Mouse (Mus musculus) duodenum, adult 2 months (tissue): ENCODE data around the gene Olfr633. TPM values are rescaled to one million over a fixed set of nuclear protein-coding genes. Genes with fewer than 3 reads are reported as not detected.

Experiments used
- polyA plus RNA-seq: library from polyadenylated mRNA; depleted of rRNA; stranded (reverse); fragments of >200 nt; gene quantifications from 2 replicates; pipeline ENCODE4 v1.2.3, GENCODE M21; 2012; ENCODE audit warnings: low replicate concordance; rRNA removed

The Olfr633 gene
- polyA plus RNA-seq, result not detected in 2 replicates

DNA sequence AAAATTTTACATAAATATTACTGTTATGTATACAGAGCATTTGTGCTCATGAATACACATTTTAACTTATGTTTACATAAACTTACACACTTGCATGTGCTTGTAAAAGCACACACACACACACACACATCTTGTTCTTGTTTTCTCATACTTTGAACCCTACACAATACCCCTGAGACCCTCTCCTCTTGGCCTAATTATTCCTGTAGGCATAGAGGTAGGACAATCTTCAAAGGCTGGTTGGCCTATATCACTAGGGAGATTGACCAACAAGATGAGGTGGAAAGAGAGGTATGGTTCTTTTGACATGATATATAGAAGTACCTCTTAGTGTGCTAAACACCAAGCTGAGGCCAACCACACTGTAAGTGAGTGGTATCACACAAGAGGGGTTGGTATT lies at the start of gene Olfr633:
Olfr633 (plus strand) TSS at position 301 of the 400 bp plus-strand sequence.

GRCm38 (mm10) chr7:103903187-103903586 lies 41.0 kb upstream of the Olfr633 start, which contains the start of gene Olfr65:
Gene Olfr65, plus strand, starts transcription at chr7:103903487.

DNA sequence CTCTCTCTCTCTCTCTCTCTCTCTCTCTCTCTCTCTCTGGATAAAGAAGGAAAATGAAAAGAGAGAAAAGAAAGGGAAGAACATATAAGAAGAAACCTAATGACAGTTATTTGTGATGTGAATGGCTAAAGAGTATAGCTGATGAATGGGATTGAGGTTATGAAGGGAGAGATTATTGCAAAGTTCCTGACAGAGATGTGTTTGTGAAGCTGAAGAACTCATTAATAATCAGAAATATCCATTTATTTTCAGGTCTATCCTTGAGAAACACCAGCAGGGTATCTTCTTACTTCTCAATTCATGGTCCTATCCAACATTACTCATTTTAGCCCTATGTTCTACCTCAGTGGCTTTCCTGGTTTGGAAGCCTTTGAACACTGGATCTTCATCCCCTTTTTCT lies 15.7 kb upstream of the Olfr633 start, which contains the start of gene Olfr631:
Olfr631 (plus strand) TSS at position 301 of the 400 bp plus-strand sequence.

DNA sequence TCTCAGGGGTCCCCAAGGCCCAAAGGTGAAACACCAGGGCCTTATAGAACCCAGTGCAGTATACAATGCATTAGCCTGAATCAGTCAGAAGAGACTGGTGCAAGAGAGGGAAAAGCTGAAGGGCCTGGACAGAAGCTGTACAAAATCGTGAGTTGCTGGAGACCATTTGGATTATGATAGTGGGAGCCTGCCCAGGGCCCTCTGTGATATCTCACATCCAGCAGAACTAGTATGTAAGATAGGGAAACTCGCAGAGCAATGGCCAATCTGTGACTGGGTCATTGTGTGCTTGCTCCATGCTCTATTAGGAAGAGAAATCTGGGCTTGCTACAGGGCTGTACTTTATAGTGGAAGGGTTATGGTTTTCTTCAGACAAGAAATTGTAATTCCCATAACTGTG lies 10.0 kb upstream of the Olfr633 start, which contains the start of gene Olfr632:
Olfr632 (plus strand) TSS at position 84 of the 400 bp plus-strand sequence.

GRCm38 (mm10) chr7:103970852-103971251 lies 26.6 kb downstream of the Olfr633 start, which contains the start of gene Olfr635:
Gene Olfr635, plus strand, starts transcription at chr7:103971152.

DNA sequence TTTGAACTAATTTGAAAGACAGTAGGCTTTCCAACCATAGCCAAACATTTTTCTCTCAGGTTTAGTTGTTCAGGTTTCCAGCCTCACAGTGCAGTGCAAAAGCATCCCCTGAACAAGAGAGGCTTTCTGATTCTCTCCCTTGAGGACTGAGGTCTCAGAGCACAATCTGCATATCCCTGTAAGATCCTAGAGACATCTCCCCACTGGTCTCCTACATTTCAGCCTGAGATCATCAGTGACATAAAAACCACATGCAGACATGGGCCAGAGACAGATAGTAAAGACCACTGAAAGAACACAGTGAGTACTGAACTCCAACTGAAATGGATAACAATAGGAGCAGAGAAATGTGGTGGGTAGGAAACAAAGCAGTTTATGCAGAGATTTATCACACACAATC lies 54.2 kb downstream of the Olfr633 start, which contains the start of gene Olfr638:
Olfr638 (plus strand) TSS at position 301 of the 400 bp plus-strand sequence.

Other genes with a start within 250 kb of the Olfr633 start
- not detected in 2 replicates for gene Olfr243, start 229.8 kb upstream of the Olfr633 start, polyA plus RNA-seq
- not detected in 2 replicates for gene Olfr628, start 214.1 kb upstream of the Olfr633 start, polyA plus RNA-seq
- gene Olfr629, start 199.5 kb upstream of the Olfr633 start, polyA plus RNA-seq, result not detected in 2 replicates
- gene Olfr630, start 187.1 kb upstream of the Olfr633 start, polyA plus RNA-seq, result not detected in 2 replicates
- gene Olfr69, start 172.8 kb upstream of the Olfr633 start, polyA plus RNA-seq, result not detected in 2 replicates
- not detected in 2 replicates for gene Olfr68, start 164.7 kb upstream of the Olfr633 start, polyA plus RNA-seq
- gene Olfr67, start 152.6 kb upstream of the Olfr633 start, polyA plus RNA-seq, result not detected in 2 replicates
- 34.6 and 126 TPM in 2 replicates for gene Hbb-bt, start 130.4 kb upstream of the Olfr633 start, polyA plus RNA-seq
- 335 and 1,183 TPM in 2 replicates for gene Hbb-bs, start 116.3 kb upstream of the Olfr633 start, polyA plus RNA-seq
- not detected in 2 replicates for gene Hbb-bh2, start 103.9 kb upstream of the Olfr633 start, polyA plus RNA-seq
- gene Hbb-bh1, start 101.3 kb upstream of the Olfr633 start, polyA plus RNA-seq, result not detected in 2 replicates
- gene Hbb-y, start 91.2 kb upstream of the Olfr633 start, polyA plus RNA-seq, result not detected in 2 replicates
- gene Olfr66, start 58.2 kb upstream of the Olfr633 start, polyA plus RNA-seq, result not detected in 2 replicates
- gene Olfr64, start 50.0 kb upstream of the Olfr633 start, polyA plus RNA-seq, result not detected in 2 replicates
- not detected in 2 replicates for gene Olfr65, start 41.0 kb upstream of the Olfr633 start, polyA plus RNA-seq
- gene Olfr631, start 15.6 kb upstream of the Olfr633 start, polyA plus RNA-seq, result not detected in 2 replicates
- gene Olfr632, start 10.1 kb upstream of the Olfr633 start, polyA plus RNA-seq, result 0.20 TPM in 1 of 2 replicates, not detected in the other
- not detected in 2 replicates for gene Olfr635, start 26.7 kb downstream of the Olfr633 start, polyA plus RNA-seq
- not detected in 2 replicates for gene Olfr638, start 54.3 kb downstream of the Olfr633 start, polyA plus RNA-seq
- gene Olfr639, start 72.9 kb downstream of the Olfr633 start, polyA plus RNA-seq, result not detected in 2 replicates
- gene Olfr640, start 81.1 kb downstream of the Olfr633 start, polyA plus RNA-seq, result not detected in 2 replicates
- gene Olfr641, start 91.0 kb downstream of the Olfr633 start, polyA plus RNA-seq, result not detected in 2 replicates
- gene Olfr642, start 108.2 kb downstream of the Olfr633 start, polyA plus RNA-seq, result not detected in 2 replicates
- not detected in 2 replicates for gene 4930516K23Rik, start 117.0 kb downstream of the Olfr633 start, polyA plus RNA-seq
- not detected in 2 replicates for gene Olfr644, start 127.4 kb downstream of the Olfr633 start, polyA plus RNA-seq
- not detected in 2 replicates for gene Olfr645, start 141.0 kb downstream of the Olfr633 start, polyA plus RNA-seq
- not detected in 2 replicates for gene Olfr646, start 160.4 kb downstream of the Olfr633 start, polyA plus RNA-seq
- not detected in 2 replicates for gene Ubqln5, start 185.4 kb downstream of the Olfr633 start, polyA plus RNA-seq
- gene Olfr643, start 193.0 kb downstream of the Olfr633 start, polyA plus RNA-seq, result not detected in 2 replicates
- gene Ubqln3, start 198.8 kb downstream of the Olfr633 start, polyA plus RNA-seq, result not detected in 2 replicates
- gene Ubqlnl, start 206.1 kb downstream of the Olfr633 start, polyA plus RNA-seq, result not detected in 2 replicates
- not detected in 2 replicates for gene Olfm5, start 220.4 kb downstream of the Olfr633 start, polyA plus RNA-seq
- not detected in 2 replicates for gene Olfr648, start 239.0 kb downstream of the Olfr633 start, polyA plus RNA-seq